Comparison of ENCODE assay signal across 7 mouse cellular contexts in the genomic region with DNA sequence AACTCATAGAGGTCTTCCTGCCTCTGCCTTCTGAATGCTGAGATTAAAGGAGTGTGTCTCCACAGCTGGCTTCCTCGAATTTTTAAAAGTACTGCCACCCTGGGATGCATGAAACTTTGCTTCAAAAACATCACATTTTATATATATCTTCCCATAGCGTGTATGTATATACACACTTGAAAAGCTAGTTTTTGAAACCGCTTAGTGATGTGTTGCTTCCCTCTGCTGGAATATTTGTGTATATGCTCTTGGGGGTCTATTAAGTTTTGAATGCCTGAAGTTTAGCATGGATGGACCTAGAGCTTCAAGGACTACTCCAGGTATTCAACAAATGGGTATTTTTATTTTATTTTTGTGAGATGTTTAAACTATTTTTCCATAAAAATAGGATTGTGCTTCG. TPM values are rescaled to one million over a fixed set of nuclear protein-coding genes. Genes with fewer than 3 reads are reported as not detected.
A peak's percentile ranks its signal among the peaks of the same experiment; 100 is the strongest.
DNase-seq lines count a peak whose midpoint lies in the region; ATAC-seq and TF ChIP-seq lines count a peak whose summit lies in the region.

No protein-coding gene starts in this region.

- no peak overlapping the region for H3K4me2 ChIP-seq in kidney, postnatal 0 days (ENCODE audit: low read length)
- no peak overlapping the region for H3K4me2 ChIP-seq in CH12.LX (ENCODE audit: insufficient read depth, low read depth, poor library complexity, severe bottlenecking)
- no peak overlapping the region for H3K4me2 ChIP-seq in lung, postnatal 0 days (replicated peaks; ENCODE audit: low read depth, low read length)

- ATAC-seq in kidney, postnatal 0 days (replicated peaks; ENCODE audit: low FRiP score, low read depth) = no peak
- ATAC-seq in lung, postnatal 0 days = no peak
- no peak for ATAC-seq in erythroid progenitor cell, adult 5-6 weeks (replicated peaks; ENCODE audit: low FRiP score, poor library complexity, severe bottlenecking)

- no peak overlapping the region for H3K4me3 ChIP-seq in kidney, postnatal 0 days (replicated peaks; ENCODE audit: low read depth, low read length)
- H3K4me3 ChIP-seq in CH12.LX (replicated peaks in 1 of 3; ENCODE audit: low read depth in 2 of 3, low read length in 2 of 3, poor library complexity in 1 of 3) = no peak overlapping the region
- H3K4me3 ChIP-seq in lung, postnatal 0 days (ENCODE audit: low read depth, low read length) = no peak overlapping the region

- no peaks in the 10 kb centered on the region for H3K27me3 ChIP-seq in kidney, postnatal 0 days (ENCODE audit: insufficient read depth, low read length)
- H3K27me3 ChIP-seq in CH12.LX (replicated peaks) = no peaks in the 10 kb centered on the region
- H3K27me3 ChIP-seq in lung, postnatal 0 days (replicated peaks; ENCODE audit: insufficient read depth, low read length) = no peaks in the 10 kb centered on the region

- no peak overlapping the region for H3K27ac ChIP-seq in kidney, postnatal 0 days
- no peak overlapping the region for H3K27ac ChIP-seq in CH12.LX (ENCODE audit: insufficient read depth, low read depth)
- no peak overlapping the region for H3K27ac ChIP-seq in lung, postnatal 0 days (ENCODE audit: low read length)

- TF ChIP-seq POLR2A in CH12.LX (IDR thresholded peaks at IDR 0.05; ENCODE audit: low read depth, low read length) = no peak

- H3K9ac ChIP-seq in kidney, postnatal 0 days (ENCODE audit: low read depth, low read length) = no peak overlapping the region
- H3K9ac ChIP-seq in CH12.LX (ENCODE audit: insufficient read depth, low read depth) = no peak overlapping the region
- H3K9ac ChIP-seq in lung, postnatal 0 days (replicated peaks; ENCODE audit: low read depth) = no peak overlapping the region

- peak; percentile 92 for TF ChIP-seq CTCF in kidney, postnatal 0 days (IDR thresholded peaks at IDR 0.05; ENCODE audit: low read depth)
- peak in 1 of 2 experiments; percentile 94; a peak in 3 of 4 replicates for TF ChIP-seq CTCF in CH12.LX (conservative IDR thresholded peaks at IDR 0.05 in 1 of 2, IDR thresholded peaks at IDR 0.05 in 1 of 2; ENCODE audit: low read depth in 2 of 2, low read length in 2 of 2)
- TF ChIP-seq CTCF in lung, postnatal 0 days (IDR thresholded peaks at IDR 0.05) = peak; percentile 83

- in situ Hi-C loops in CH12.LX (cut with MboI; ENCODE audit: low pct_ligation_motif_present, low pct_unique_long_range_greater_than_20kb, low sequenced_read_pairs) = no loop called here

- no peak for TF ChIP-seq EP300 in CH12.LX (IDR thresholded peaks at IDR 0.05; ENCODE audit: low read length)
- TF ChIP-seq EP300 in lung, postnatal 0 days (IDR thresholded peaks at IDR 0.05) = 0 out of 2 replicates have a peak, but pooled peaks have one; percentile 36

- H3K4me1 ChIP-seq in kidney, postnatal 0 days (replicated peaks; ENCODE audit: insufficient read depth, low read length) = no peaks in the 10 kb centered on the region
- H3K4me1 ChIP-seq in CH12.LX (ENCODE audit: control insufficient read depth in 1 of 2, insufficient read depth in 2 of 2) = peaks cover 2 to 19% of the 10 kb centered on the region in 2 experiments; a peak in 3 of 4 replicates
- H3K4me1 ChIP-seq in lung, postnatal 0 days (ENCODE audit: insufficient read depth, low read depth, low read length) = no peaks in the 10 kb centered on the region

- TF ChIP-seq RAD21 in CH12.LX (IDR thresholded peaks at IDR 0.05; ENCODE audit: low read depth, low read length) = no peak; the same call in none of the 2 replicates

- DNase-seq in kidney, postnatal 0 days (ENCODE audit: low spot score) = peak; percentile 84
- no peak for DNase-seq in kidney, adult 8-10 months
- DNase-seq in CH12.LX (ENCODE audit: extremely low read depth) (peak; percentile 49), R1 (ENCODE audit: low read depth, low spot score) (peak; percentile 61)
- peak; percentile 84 for DNase-seq in lung, postnatal 0 days (ENCODE audit: low spot score)
- DNase-seq in ovary, postnatal 36 days (ENCODE audit: low spot score) = no peak

- H3K9me3 ChIP-seq in kidney, postnatal 0 days (replicated peaks; ENCODE audit: low read length) = no peaks in the 10 kb centered on the region
- peaks cover 12% of the 10 kb centered on the region for H3K9me3 ChIP-seq in CH12.LX (replicated peaks; ENCODE audit: low read length)
- H3K9me3 ChIP-seq in lung, postnatal 0 days (ENCODE audit: low read length) = no peaks in the 10 kb centered on the region; the same call in 1 of the 2 replicates

- WGBS in kidney, postnatal 0 days = 44% methylated on average over 4 of the region's 4 CpGs
- WGBS in lung, postnatal 0 days = 27% methylated on average over 4 of the region's 4 CpGs

- no peaks in the 10 kb centered on the region for H3K79me2 ChIP-seq in CH12.LX (replicated peaks; ENCODE audit: control insufficient read depth, extremely low read depth, insufficient read depth, poor library complexity, severe bottlenecking)

- dilution Hi-C loops in CH12.LX (cut with MboI; ENCODE audit: extremely low pct_ligation_motif_present, extremely low pct_unique_long_range_greater_than_20kb, low sequenced_read_pairs) = no loop called here

- H3K36me3 ChIP-seq in kidney, postnatal 0 days (ENCODE audit: insufficient read depth, low read length) = no peaks in the 10 kb centered on the region
- no peaks in the 10 kb centered on the region for H3K36me3 ChIP-seq in CH12.LX (replicated peaks in 1 of 2; ENCODE audit: control insufficient read depth in 1 of 2, insufficient read depth in 1 of 2, low read length in 1 of 2)
- no peaks in the 10 kb centered on the region for H3K36me3 ChIP-seq in lung, postnatal 0 days (ENCODE audit: insufficient read depth, low read length)

TF ChIP-seq in CH12.LX, 34 proteins besides CTCF, POLR2A, EP300 and RAD21:
- no peak for TF ChIP-seq MAX (IDR thresholded peaks at IDR 0.05; ENCODE audit: low read length)
- TF ChIP-seq SMC3 (IDR thresholded peaks at IDR 0.05; ENCODE audit: low read depth, low read length) = peak; percentile 97
- peak; percentile 93 for TF ChIP-seq ZC3H11A (IDR thresholded peaks at IDR 0.05; ENCODE audit: low read depth, low read length)

RNA-seq across cellular contexts. Expression of a gene that starts 14.7 kb away (rescaled TPM):
- 9.5 and 9.7 TPM in 2 replicates for polyA plus RNA-seq in kidney, postnatal 0 days (2015; fragmentation: Nextera tagmentation; extraction: Ambion mirVana)
- total RNA-seq in CH12.LX (2012; rRNA removed) (7.5 and 8.2 TPM in 2 replicates), CH12.LX (2014; rRNA removed) (11.4 and 13.3 TPM in 2 replicates)
- 4.0 and 4.4 TPM in 2 replicates for polyA plus RNA-seq in CH12.LX (2012; ENCODE audit: insufficient read length, low read depth)
- polyA plus RNA-seq in lung, postnatal 0 days (2015; fragmentation: Nextera tagmentation; extraction: Ambion mirVana) = 11.8 and 15.0 TPM in 2 replicates
- 46.1 and 66.2 TPM in 2 replicates for total RNA-seq in erythroid progenitor cell, adult 5-6 weeks (2015; ENCODE audit: low replicate concordance)
- total RNA-seq in erythroid progenitor cell, adult 5-6 weeks (2017; ENCODE audit: low replicate concordance) = 66.9 and 78.3 TPM in 2 replicates

Comparison
In these comparisons a context has a peak if more than half of its experiments do, and no peak if none do; other contexts are left out.
1. DNase-seq: peak in kidney, postnatal 0 days (single experiment), CH12.LX (single experiment), R1 (single experiment) and lung, postnatal 0 days (single experiment); none in kidney, adult 8-10 months (0 of 2) and ovary, postnatal 36 days (single experiment).